Mouse (Mus musculus): ENCODE results near the gene Map3k20. TPM values are rescaled to one million over a fixed set of nuclear protein-coding genes. Genes with fewer than 3 reads are reported as not detected.
A peak's percentile ranks its signal among the peaks of the same experiment; 100 is the strongest.

Map3k20 gene
- 16.9 and 20.3 TPM in 2 replicates for total RNA-seq (2012; rRNA removed)

DNA sequence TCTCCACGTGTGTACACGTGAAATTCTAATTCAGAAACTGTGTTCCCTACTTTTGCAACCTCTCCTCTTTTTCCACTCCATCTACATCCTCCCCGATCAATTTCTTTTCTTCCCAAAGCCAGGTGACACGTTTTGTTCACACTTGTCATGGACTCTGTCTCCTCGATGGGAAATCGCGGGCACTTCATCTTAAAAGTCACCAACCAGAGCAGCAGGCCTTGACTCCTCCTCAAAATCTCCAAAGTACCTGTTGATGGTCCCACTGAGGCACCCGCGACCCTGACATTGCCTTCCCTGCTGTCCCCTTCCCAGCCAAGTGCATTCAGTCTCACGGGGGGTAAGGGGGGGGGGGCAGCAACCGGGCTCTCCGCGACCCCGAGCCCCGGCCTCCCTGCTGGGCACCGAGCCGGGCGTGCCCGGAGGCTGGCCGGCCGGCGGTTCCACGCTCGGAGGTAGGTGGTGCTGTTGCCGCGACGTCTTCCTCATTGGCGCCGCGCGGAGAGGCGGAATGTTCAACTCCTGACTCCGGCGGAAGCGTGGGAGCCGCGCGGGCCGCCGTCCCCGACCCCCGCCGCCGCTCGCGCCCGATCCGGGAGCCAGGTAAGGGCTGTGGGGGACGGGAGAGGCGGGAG lies at the start of gene Map3k20:
Map3k20 (plus strand) TSS at position 382 of the 632 bp plus-strand sequence.
- TF ChIP-seq CHD2 (IDR thresholded peaks at IDR 0.05; ENCODE audit: low read depth, low read length) = no peak
- no peak for TF ChIP-seq ZNF384 (IDR thresholded peaks at IDR 0.05; ENCODE audit: low read depth, low read length)
- no peak for TF ChIP-seq MAFK (IDR thresholded peaks at IDR 0.05; ENCODE audit: insufficient read depth, low read depth, low read length)
- TF ChIP-seq HCFC1 (IDR thresholded peaks at IDR 0.05; ENCODE audit: borderline replicate concordance, insufficient read depth, low read length) = no peak
- TF ChIP-seq ZC3H11A (IDR thresholded peaks at IDR 0.05; ENCODE audit: borderline replicate concordance, low read depth, low read length) = no peak
- Histone ChIP-seq H3K9ac (ENCODE audit: insufficient read depth, low read depth, low read length, poor library complexity, severe bottlenecking) (peak within 1 kb of the TSS; percentile 82), H3K4me1 (ENCODE audit: control insufficient read depth in 2 of 2, insufficient read depth in 2 of 2, low read length in 2 of 2, poor library complexity in 1 of 2) (0 out of 4 replicates have a peak, but pooled peaks cover 0 to 3% of the 10 kb centered on the region in 2 experiments), H3K4me3 (ENCODE audit: insufficient read depth in 1 of 2, low read depth in 1 of 2, low read length in 2 of 2, poor library complexity in 1 of 2, severe bottlenecking in 1 of 2) (peak within 1 kb of the TSS; percentile 77 to 80), H3K36me3 (ENCODE audit: control insufficient read depth, insufficient read depth, low read length, poor library complexity, severe bottlenecking) (no peaks in the 10 kb centered on the region), H3K27ac (ENCODE audit: insufficient read depth, low read depth, low read length, poor library complexity, severe bottlenecking) (no peak within 1 kb of the TSS), H3K9me3 (ENCODE audit: control insufficient read depth, insufficient read depth, low read depth, low read length) (no peaks in the 10 kb centered on the region)
- no peak for DNase-seq (ENCODE audit: low read depth, low spot score)
- in situ Hi-C loops (cut with MboI; ENCODE audit: low sequenced_read_pairs in 2 of 2, unreplicated experiment in 2 of 2) = no loop called here

- Histone ChIP-seq H3K9ac (ENCODE audit: insufficient read depth, low read depth, low read length, poor library complexity, severe bottlenecking) (no peak overlapping the region), H3K36me3 (ENCODE audit: control insufficient read depth, insufficient read depth, low read length, poor library complexity, severe bottlenecking) (no peaks in the 10 kb centered on the region), H3K9me3 (ENCODE audit: control insufficient read depth, insufficient read depth, low read depth, low read length) (no peaks in the 10 kb centered on the region), H3K27ac (ENCODE audit: insufficient read depth, low read depth, low read length, poor library complexity, severe bottlenecking) (no peak overlapping the region), H3K4me3 (ENCODE audit: insufficient read depth in 1 of 2, low read depth in 1 of 2, low read length in 2 of 2, poor library complexity in 1 of 2, severe bottlenecking in 1 of 2) (no peak overlapping the region), H3K4me1 (ENCODE audit: control insufficient read depth in 2 of 2, insufficient read depth in 2 of 2, low read length in 2 of 2, poor library complexity in 1 of 2) (peaks cover 0 to 4% of the 10 kb centered on the region in 2 experiments; a peak in 1 of 4 replicates)
- no peak for DNase-seq (ENCODE audit: low read depth, low spot score)
- no peak for TF ChIP-seq ZNF384 (IDR thresholded peaks at IDR 0.05; ENCODE audit: low read depth, low read length)
- TF ChIP-seq HCFC1 (IDR thresholded peaks at IDR 0.05; ENCODE audit: borderline replicate concordance, insufficient read depth, low read length) = no peak
- no peak for TF ChIP-seq MAFK (IDR thresholded peaks at IDR 0.05; ENCODE audit: insufficient read depth, low read depth, low read length)
- TF ChIP-seq ZC3H11A (IDR thresholded peaks at IDR 0.05; ENCODE audit: borderline replicate concordance, low read depth, low read length) = no peak
- TF ChIP-seq CHD2 (IDR thresholded peaks at IDR 0.05; ENCODE audit: low read depth, low read length) = no peak
- in situ Hi-C loops (cut with MboI; ENCODE audit: low sequenced_read_pairs in 2 of 2, unreplicated experiment in 2 of 2) = loop anchor here in 1 of 2 experiments (25.0 kb wide), 1 partner anchor 1049 kb away; no protein-coding TSS in a partner anchor
Measured at GRCm38 (mm10) chr2:72238421-72238820, 47.0 kb upstream of the Map3k20 start.

GRCm38 (mm10) chr2:72238925-72239324 lies 46.5 kb upstream of the Map3k20 start:
- H3K9me3 ChIP-seq (ENCODE audit: control insufficient read depth, insufficient read depth, low read depth, low read length) = no peaks in the 10 kb centered on the region
- no peak overlapping the region for H3K4me3 ChIP-seq (ENCODE audit: insufficient read depth in 1 of 2, low read depth in 1 of 2, low read length in 2 of 2, poor library complexity in 1 of 2, severe bottlenecking in 1 of 2)
- H3K4me1 ChIP-seq (ENCODE audit: control insufficient read depth in 2 of 2, insufficient read depth in 2 of 2, low read length in 2 of 2, poor library complexity in 1 of 2) = peaks cover 0 to 4% of the 10 kb centered on the region in 2 experiments; a peak in 1 of 4 replicates
- TF ChIP-seq CHD2 (IDR thresholded peaks at IDR 0.05; ENCODE audit: low read depth, low read length) (no peak), ZC3H11A (IDR thresholded peaks at IDR 0.05; ENCODE audit: borderline replicate concordance, low read depth, low read length) (no peak), ZNF384 (IDR thresholded peaks at IDR 0.05; ENCODE audit: low read depth, low read length) (no peak), HCFC1 (IDR thresholded peaks at IDR 0.05; ENCODE audit: borderline replicate concordance, insufficient read depth, low read length) (no peak), MAFK (IDR thresholded peaks at IDR 0.05; ENCODE audit: insufficient read depth, low read depth, low read length) (no peak)
- no peak overlapping the region for H3K27ac ChIP-seq (ENCODE audit: insufficient read depth, low read depth, low read length, poor library complexity, severe bottlenecking)
- in situ Hi-C loops (cut with MboI; ENCODE audit: low sequenced_read_pairs in 2 of 2, unreplicated experiment in 2 of 2) = loop anchor here in 1 of 2 experiments (25.0 kb wide), 1 partner anchor 1048 kb away; no protein-coding TSS in a partner anchor
- H3K36me3 ChIP-seq (ENCODE audit: control insufficient read depth, insufficient read depth, low read length, poor library complexity, severe bottlenecking) = no peaks in the 10 kb centered on the region
- H3K9ac ChIP-seq (ENCODE audit: insufficient read depth, low read depth, low read length, poor library complexity, severe bottlenecking) = no peak overlapping the region
- DNase-seq (ENCODE audit: low read depth, low spot score) = no peak

DNA sequence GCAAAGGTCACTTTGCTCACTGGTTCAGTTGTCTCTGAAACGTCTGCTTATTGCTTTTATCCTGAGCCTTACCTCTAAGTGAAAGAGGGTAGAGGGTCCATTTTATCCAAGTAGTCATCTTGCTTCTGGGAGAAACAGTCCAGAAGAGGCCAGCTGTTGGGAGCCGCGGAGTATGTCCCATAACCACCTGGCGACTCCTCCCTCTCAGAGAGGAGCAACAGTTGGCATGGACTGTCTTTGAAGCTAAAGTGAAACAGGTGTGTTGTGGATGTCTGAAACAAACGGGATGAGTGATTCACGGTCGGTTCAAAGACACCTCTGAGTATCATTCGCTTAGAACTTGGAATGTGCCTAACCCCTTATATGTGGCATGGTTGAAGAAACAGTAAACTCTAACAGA lies 46.0 kb upstream of the Map3k20 start:
- H3K9me3 ChIP-seq (ENCODE audit: control insufficient read depth, insufficient read depth, low read depth, low read length) = no peaks in the 10 kb centered on the region
- in situ Hi-C loops (cut with MboI; ENCODE audit: low sequenced_read_pairs in 2 of 2, unreplicated experiment in 2 of 2) = loop anchor here in 1 of 2 experiments (25.0 kb wide), 1 partner anchor 1048 kb away; no protein-coding TSS in a partner anchor
- no peaks in the 10 kb centered on the region for H3K36me3 ChIP-seq (ENCODE audit: control insufficient read depth, insufficient read depth, low read length, poor library complexity, severe bottlenecking)
- no peak for DNase-seq (ENCODE audit: low read depth, low spot score)
- no peak overlapping the region for H3K27ac ChIP-seq (ENCODE audit: insufficient read depth, low read depth, low read length, poor library complexity, severe bottlenecking)
- peaks cover 0 to 4% of the 10 kb centered on the region in 2 experiments; a peak in 1 of 4 replicates for H3K4me1 ChIP-seq (ENCODE audit: control insufficient read depth in 2 of 2, insufficient read depth in 2 of 2, low read length in 2 of 2, poor library complexity in 1 of 2)
- no peak overlapping the region for H3K9ac ChIP-seq (ENCODE audit: insufficient read depth, low read depth, low read length, poor library complexity, severe bottlenecking)
- no peak overlapping the region for H3K4me3 ChIP-seq (ENCODE audit: insufficient read depth in 1 of 2, low read depth in 1 of 2, low read length in 2 of 2, poor library complexity in 1 of 2, severe bottlenecking in 1 of 2)
- TF ChIP-seq ZC3H11A (IDR thresholded peaks at IDR 0.05; ENCODE audit: borderline replicate concordance, low read depth, low read length) (no peak), HCFC1 (IDR thresholded peaks at IDR 0.05; ENCODE audit: borderline replicate concordance, insufficient read depth, low read length) (no peak)

All from ES-E14 (cell line).